Mouse (Mus musculus) megakaryocyte progenitor cell, adult 5-6 weeks (primary cell): Measurements from ENCODE around the gene Stom. TPM values are rescaled to one million over a fixed set of nuclear protein-coding genes. Genes with fewer than 3 reads are reported as not detected.

Experiments
- ATAC-seq: replicated peaks from 2 replicates; pipeline ENCODE4 v1.8.0; 2016; ENCODE audit warnings: mild to moderate bottlenecking, moderate TSS enrichment, inconsistent platforms; ENCODE audit not compliant: poor library complexity
- total RNA-seq, 2 experiments: library from RNA; stranded (forward) in 1 of 2; stranded (reverse) in 1 of 2; fragments of 157-497, 149-512 nt in 1 of 2; fragments of 200-1000 nt in 1 of 2; gene quantifications; 2 replicates each; pipeline versions ENCODE4 v1.2.3 to v1.2.4; 2015 to 2017

Stom gene
- total RNA-seq (2015): 71.2 and 72.0 TPM in 2 replicates
- 131 and 167 TPM in 2 replicates for total RNA-seq (2017)

DNA sequence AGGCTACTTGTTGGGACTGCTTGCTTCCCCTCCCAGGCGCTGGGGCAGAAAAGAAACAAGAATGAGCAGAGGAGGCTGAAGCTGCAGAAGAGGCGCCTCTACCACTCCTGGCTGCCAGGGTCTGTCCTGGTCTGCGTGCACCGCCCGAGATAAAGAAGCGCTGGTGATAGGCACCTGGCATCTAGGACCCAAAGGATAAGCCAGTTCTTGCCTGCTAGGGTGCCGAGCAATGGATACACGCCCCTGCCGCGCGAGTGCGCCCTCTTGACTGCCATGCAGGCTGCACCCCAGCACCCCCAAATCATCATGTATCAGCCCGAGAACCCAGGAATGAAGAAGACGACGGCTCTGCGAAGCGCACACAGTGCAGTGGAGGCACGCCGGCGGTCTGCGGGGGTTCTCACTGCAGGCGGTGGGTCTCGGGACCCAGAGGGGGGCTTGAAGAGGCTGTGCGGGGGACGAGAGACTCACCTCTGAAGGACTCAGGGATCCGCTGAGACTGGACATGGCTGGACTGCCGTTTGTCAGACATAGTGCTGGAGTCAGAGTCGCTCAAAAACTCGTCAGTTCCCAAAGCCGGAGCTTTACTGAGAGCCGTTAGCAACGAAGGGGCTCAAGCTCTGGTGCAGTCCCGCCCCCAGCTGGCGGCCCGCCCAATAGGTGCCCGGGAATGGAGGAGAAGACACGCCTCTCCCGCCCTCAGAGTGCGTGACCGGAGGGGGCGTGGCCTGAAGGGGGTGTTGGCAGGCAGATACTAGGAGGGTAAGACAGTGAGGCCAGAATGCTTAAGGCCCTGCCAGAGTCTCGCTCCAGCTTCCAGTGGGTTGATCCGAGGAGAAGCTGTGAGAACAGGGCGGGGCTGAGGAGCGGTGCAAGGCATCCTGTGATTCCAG is at the start of gene Stom:
Gene Stom (minus strand): TSS at position 589 of the 893 bp plus-strand sequence.
- ATAC-seq: peak; percentile 84

DNA sequence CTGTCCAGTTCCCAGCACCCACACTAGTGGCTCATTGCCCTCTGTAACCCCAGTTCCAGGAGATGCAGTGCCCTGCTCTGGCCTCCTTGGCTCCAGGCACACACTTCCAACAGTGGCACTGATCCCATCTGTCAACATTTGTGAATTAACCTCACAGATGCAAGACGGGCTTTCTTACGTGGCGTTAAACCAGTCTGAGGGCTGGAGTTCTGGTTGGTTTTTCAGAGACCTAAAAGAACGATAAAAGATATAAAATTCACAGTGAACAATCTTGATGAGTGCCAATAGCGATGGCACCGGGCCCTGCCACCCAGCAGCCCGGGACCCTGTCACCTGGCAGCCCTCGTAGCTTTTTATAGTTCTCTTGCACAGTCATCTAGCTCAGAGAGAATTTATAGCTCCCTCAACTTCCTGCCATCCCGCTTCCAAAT is 48.7 kb upstream of the Stom start:
- no peak for ATAC-seq

DNA sequence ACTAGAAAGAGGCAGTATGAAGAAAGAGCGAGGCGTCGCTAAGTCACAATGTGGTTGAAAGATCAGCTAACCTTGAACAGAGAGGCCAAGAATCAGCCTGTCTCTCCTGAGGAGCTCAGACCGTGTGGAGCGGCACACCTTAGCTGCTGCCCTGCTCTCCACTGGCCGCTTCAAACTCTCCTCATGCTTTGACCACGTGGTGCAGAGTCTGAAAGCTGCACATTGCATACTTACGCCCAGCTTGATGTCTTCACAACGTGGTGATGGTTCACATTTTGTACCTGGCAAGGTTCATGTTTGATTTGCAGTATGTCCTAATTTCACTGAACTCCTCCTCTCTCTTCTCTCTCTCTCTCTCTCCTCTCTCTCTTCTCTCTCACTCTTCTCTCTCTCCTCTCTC is 42.5 kb upstream of the Stom start:
- ATAC-seq: no peak

DNA sequence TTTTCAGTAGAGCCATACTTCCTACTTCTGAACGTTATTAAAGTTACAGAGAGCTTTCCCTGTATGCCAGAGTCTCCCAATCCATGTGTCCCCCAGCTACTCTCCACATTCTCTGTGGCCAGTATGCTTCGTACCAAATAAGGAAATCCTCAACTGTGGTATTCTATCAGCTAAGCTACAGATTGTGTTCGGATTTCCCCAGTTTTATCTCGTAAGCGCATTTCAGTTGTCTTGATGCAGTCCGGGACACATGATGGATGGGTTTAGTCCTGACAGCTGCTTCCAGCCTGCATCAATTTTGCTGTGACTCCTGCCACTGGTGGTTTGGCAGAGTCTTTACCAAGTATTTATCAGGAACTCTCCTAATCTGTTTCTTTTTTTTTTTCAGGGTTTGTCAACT is 40.8 kb upstream of the Stom start:
- peak; percentile 34 for ATAC-seq

DNA sequence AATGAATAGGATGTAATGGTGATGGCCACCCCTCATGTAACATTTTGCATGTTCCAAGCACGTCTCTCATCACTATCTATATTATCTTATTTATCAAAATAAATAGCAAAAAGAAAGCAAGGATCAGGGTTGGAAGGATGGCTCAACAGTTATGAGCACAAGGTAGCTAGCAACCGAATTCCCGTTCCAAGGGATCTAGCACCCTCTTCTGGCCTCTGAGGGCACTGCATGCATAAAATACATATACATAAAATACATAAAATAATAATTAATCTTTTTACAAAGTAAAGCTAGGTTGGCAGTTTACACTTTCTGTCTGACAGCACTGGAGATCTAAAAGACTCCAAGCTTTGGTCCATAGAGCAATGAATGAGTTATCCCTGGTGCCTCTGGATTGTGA is 36.2 kb upstream of the Stom start:
- peak; percentile 85 for ATAC-seq

DNA sequence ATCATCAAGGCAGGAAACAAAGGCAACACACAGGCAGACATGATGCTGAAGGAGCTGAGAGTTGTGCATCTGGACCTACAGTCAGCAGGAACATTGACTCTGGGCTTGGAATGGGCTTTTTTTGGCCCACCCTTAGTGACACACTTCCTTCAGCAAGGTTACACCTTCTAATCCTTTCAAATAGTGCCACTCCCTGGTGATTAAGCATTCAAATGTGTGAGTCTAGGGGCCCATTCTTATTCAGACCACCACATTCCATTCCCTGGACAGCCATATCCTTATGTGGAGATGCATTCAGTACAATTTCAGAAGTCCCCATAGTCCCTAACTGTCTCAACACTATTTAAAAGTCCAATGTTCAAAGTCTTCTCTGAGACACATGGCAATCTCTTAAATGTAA is 33.9 kb upstream of the Stom start:
- no peak for ATAC-seq

DNA sequence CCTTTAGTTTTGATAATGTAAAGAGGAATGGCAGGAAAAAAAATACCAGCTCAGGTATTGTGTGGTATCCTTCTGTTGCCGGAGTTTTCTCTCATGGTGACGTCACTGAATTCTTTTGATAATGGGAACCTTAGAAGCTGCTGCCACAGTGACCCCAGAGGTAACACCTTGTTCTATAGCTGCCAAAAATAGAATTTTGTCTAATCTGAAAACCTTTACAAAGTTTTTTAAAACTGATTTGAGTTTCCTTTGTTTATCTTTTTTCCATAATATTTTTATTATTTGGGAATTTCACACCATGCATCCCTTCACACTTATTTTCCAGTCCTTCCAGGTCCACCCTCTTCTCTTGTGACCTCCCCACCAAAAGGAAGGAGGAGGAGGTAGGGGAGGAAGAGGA is 30.9 kb upstream of the Stom start, which contains the start of gene 4930568D16Rik:
Gene 4930568D16Rik (minus strand): TSS at position 101 of the 400 bp plus-strand sequence.
- no peak for ATAC-seq

DNA sequence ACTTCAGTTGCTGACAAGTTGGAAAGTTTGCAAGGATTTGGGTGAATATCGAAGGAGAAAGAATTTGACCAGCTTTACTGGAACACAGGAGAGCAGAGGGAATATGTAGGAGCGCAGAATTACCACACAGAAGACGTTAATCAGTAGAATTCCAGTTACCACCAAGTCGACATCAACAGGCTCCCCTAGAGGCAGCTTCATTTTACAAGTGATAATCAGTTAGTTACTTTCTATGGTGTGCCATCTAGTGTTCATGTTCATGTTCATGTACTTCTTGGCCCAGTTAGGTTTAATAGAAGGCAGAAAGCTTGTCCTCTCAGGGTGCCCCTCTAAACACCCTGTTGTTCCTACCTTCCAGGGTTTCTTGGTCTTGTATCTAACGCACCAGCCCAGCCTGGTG is 12.4 kb upstream of the Stom start:
- peak; percentile 92 for ATAC-seq

DNA sequence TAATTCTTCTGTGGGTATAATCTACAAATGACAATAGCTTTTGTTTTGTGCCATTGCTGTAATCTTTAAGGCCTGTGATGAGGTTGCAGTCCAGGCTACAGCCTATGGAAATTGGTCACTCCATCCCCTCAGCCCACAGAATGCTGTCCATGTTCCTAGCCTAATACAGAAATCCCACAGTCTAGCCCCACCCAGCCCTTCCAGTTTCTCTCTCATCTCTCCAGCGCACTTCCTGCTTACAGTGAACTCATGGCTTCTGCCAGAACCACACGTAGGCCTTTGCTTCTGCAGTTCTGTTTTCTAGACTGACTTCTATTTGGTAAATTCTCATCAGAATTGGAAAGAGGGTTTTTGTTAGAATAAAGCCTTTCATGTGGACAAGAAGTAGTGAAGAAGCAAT is 9.2 kb upstream of the Stom start:
- ATAC-seq: peak; percentile 30; the same call in 1 of the 2 replicates

DNA sequence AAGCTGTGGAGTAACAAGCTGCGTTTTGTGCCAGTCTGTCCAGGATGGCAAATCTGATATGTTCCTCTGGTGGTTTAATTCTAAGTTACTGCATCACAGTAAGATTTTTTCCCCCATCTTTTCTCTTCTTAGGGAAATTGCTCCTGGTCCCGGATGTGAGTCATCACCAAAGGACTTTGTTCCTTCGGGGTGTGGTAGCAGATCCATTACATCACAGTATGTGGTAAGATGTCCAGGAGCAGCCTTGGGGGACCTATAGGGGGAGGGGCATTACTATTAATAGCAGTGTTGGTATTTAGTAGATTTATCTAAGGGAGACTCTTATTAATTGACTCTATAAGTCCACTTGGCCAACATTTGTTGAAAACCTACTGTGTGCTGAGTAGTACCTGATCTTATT is 5.8 kb upstream of the Stom start:
- ATAC-seq: peak; percentile 69

DNA sequence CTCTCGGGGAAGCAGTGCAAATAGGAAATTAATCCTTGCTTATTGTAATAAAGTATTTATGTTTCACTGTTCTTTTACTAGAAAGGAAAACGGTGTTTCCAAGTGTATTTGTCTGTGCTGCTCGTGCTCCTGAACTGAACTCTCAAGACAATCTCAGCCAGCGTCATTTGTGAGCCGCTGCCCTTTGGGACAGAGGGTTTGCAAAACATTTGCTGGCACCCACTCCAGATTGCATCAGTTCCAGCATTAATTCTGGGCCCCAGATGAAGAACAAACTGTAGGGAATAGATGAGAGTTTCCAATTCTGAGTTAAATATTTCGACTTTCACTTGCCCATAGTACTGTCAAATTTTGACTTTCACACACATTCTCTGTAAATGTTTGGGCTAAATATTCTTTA is 1.9 kb upstream of the Stom start:
- ATAC-seq: no peak

DNA sequence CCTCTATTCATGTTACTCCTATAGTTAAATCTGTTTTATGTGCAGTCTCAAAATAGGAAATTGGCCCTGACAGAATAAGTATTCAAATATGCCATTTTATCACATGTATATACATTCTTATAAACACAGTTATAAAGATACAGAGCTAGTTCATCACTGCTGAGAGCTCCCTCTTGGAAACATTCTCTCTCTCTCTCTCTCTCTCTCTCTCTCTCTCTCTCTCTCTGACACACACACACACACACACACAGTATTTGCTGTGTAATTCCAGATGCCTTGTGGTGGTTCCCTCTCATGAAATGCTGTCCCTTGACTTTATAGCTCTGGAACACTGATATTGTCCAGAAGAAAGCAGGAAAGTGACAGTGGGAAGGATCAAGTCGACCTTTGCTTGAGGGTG is 1.3 kb upstream of the Stom start:
- no peak for ATAC-seq

DNA sequence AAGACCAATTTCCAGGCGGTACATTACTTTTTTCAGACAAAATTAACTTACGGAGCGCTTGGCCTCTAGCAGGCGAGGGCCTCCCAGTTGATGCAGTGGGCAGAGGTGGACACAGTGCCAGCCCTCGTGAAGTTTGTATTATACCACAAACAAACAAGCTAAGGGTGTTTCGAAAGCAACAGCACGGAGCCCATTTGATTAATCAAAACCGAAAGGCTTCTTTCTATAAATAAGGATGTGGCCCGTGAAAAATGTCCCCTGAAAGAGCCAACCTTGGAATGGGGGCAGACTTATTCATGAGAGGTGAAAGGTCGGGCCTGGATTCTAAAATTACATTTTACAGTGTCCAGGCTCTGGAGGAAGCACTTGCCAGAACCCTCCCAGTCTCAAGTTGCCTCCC is 643 bp upstream of the Stom start:
- ATAC-seq: no peak

DNA sequence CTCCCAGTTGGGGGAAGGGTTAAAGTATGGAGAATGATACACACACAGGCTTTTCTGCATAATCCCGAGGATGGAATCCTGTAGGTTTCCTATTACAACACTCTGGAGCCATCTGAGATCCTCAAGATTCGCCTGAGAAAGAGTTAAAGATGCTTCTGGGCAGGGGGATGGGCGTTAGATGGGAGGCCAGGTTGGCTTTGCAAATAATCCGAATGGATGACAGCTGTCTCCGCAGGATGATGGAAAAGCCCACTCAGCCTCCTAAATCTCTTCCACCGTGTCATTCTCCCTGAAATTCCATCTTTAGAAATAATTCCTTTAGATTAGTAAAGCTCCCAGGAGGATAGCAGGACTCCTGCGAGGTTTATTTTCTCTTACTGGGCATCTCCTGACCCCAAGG is 1.2 kb downstream of the Stom start:
- ATAC-seq: no peak

DNA sequence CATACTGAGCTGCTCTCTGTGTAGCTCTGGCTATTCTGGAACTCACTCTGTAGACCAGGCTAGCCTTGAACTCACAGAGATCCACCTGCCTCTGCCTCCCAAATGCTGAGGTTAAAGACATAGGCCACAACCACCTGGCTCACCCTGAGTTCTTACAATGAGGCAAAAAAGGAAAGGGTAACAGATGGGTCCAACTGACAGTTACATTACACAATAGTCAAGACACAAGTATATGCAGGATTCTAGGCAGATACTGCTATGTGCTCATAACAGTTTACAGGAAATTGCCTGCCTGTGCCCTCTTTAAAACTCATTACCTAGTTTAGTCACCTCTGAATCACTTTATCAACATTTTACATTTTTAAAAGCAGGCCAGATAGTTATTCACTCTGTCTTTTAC is 3.1 kb downstream of the Stom start:
- peak; percentile 38 for ATAC-seq

DNA sequence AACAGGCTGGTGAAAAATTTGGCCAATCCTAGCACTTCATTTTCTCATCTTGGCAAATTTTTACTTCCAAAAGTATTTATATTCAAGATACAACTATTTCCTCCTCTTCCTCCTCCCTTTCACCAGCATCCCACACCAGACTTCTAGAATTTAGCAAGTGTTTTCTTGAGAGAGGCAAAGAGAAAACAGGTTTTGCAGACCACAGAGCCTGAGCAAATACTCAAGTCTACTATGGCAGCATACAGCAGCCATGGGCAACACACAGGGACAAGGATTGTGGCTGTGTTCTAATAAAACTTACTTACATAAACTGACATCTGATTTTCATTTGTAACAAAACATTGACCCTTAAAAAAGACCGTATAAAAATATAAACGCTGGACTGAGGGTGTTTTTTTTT is 5.6 kb downstream of the Stom start:
- ATAC-seq: no peak

DNA sequence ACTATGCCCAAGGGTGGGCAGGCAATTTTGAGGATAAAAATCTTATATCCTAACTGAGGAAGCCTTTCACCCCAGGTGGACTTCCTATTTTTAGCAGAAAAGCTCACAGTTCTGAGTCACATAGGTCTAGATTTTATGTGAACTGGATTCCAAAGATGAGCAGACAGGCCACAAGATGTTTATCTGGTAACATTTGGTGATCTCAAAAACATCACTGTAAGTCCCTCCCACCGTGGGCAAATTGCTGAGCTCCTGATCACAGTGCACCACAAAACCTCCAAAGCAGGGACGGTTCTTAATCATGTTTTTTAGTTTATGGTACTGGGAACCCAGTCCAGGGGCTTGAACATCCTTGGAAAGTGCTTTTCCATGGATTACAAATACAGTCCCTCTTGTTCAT is 7.7 kb downstream of the Stom start:
- ATAC-seq: no peak

DNA sequence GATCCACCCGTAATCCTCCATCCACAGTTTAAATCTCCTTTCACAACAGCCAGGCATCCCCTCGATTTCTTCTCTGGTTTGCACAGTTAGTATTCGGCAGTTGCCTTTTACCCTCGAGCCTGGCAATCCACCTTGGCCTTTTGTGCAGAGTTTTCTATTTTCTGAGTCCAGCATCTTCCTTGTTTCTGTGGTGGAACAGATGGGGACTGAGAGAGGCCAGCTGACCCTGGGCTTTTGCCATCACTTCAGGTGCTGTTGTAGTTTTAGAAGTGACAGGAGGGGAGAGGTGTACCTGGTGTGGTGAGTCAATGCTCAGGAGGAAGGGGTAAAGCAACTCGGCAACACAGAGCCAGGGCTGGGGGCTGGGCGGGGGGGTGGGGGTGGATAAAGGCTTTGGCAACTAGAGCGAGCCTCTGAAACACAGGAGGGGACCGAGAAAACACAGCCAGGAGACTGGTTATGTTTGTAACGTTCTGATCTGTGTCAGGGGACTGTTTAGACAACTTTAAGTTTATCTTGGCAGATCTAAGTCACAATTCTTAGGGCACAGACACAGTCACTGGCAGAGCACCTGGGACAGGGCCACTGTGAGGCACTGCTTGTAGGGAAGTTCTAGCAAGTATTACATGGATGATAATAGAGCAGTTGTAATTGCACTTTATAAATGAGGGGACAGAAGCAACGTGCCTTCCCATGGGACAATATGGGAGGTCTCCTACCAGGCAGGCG is 8.5 kb downstream of the Stom start:
- no peak for ATAC-seq

DNA sequence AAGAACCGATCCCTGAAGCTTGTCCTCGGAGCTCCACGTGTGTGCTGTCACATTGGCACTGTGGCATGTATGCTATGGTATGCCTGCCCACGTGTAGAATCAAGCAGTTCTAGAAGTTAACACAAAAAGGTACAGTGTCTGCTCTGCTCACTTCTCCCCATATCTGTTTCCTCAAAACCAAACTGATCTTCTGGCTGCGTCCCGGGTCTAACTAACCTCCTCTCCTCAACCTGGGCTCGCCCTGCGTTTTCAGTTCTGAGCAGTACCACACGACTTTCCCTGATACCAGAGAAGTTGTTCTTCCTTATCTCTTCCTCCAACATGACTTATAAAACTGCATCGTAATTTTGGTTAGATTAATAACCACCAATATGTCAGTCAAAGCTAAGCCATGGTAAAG is 9.2 kb downstream of the Stom start:
- peak; percentile 76 for ATAC-seq

DNA sequence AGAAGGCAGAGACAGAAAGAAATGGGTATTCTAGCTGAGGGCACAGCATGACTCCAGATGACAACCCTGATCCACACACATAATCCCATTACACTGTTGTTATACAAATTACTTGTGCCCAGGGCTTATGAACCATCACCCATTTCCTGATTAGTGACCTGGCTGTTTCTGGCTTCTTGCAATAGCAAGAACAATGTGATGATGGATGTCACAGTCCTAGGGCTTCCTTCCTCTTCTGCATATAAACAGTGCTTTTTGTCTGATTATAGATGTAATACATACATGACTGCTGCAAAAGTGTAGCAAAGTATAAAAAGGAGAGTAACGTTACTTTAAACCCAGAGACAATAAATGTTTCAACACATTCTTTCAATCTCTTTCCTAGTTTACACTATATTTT is 9.8 kb downstream of the Stom start:
- ATAC-seq: no peak

DNA sequence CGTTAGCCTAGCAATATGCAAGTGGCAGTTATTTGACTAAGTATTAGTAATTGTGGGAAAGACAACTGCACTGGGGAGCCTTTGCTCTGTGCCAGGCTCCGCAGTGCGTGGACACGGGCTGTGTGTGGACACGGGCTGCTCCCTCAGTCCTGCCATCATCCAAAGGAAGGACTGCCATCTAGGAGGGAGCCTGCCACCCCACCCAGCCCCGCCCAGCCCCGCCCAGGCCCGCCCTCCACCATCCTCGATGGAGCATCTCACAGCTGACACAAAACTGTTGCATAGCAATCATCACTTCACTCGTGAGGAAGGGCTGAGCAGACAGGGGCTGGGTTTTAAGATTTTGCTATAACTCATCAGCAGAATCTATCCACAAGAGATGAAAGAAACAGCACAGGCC is 10.8 kb downstream of the Stom start:
- ATAC-seq: no peak
